Mouse (Mus musculus) fat pad, adult 2 months (tissue): ENCODE results near the gene Gp9.
A peak's percentile ranks its signal among the peaks of the same experiment; 100 is the strongest.
"Not testable (repeated sequence)": the region's sequence is repeated elsewhere in the genome, so short reads cannot be mapped to it uniquely, and the experiment has no call there.

Experiments
- DNase-seq: peaks from one replicate; pipeline ENCODE4 v3.0.0-alpha.2; 2011; ENCODE audit warnings: low read depth, low spot score; ENCODE audit errors: extremely low read depth

Gene Gp9

GRCm38 (mm10) chr6:87748531-87748930 lies 29.3 kb upstream of the Gp9 start:
- no peak for DNase-seq

DNA sequence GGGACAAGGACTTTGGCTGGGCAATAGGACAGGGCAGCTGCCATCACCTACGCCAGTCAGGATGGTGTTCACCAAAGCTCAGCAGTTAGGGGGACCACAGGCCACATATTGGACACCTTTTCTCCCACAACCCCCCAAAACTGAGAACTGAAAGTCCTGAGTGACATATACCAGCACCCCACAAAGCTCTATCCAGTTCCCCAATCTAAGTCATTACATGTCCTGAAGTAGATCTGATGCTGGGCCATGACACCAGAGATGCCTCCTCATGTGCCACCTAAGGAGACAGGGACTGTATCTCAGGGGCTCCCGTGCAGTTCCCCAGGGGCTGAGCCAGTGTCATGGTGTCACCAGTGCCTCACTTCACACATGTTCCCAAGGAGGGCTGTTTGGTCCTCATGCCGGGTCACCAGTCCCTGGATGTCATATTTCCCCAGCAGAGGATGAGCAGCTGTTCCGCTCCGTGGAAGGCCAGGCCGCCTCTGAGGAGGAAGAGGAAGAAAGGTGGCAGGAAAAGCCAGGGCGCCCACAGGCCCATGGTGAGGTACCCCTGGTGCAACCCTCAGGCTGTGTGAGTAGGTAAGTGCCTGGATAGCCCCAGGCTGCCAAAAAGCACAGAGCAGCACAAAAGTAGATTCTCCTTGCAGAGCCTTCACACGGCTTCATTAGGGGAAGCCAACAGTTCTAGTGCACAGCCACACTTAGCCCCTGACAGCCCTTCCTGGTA lies 27.5 kb upstream of the Gp9 start:
- no peak for DNase-seq

GRCm38 (mm10) chr6:87751574-87751973 lies 26.3 kb upstream of the Gp9 start:
- DNase-seq = no peak

- DNase-seq = peak; percentile 11
Measured at GRCm38 (mm10) chr6:87755196-87755595, 22.7 kb upstream of the Gp9 start.

DNA sequence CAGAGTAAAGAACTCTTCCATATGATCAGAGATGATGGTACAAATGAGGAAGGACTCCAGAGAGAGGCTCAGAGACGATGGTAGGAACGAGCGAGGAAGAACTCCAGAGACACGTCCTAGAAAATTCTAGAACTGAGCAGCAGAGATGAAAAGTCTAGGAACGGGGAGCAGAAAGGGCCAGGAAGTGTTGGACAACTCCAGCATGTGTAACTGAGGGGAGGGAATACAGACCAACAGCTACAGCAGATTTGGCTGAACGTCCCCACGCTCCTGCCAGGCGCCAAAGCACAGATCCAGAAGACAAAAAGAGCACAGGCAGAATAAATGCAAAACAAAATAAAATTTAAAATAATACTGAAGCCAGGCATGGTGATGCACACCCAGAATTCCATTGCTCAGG lies 21.0 kb upstream of the Gp9 start:
- no peak for DNase-seq

DNA sequence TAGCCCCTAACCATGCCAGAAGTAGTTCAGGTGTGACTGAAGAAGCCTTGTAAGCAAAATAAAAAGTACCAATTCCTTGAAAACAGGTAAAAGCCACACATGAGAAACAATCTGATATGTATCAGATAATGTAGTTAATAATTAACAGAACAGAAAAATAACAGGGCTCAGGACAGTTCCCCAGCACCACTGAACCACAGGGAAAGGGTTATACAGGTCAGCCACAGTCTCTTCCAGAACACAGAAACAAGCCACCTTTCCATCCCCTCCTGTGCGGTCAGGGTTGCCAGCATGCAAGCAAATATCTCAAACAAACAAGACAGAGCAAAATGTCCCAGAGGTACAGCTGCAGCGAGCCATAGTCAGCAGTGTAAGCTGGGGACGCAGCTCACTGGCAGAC lies 18.5 kb upstream of the Gp9 start:
- no peak for DNase-seq

- no peak for DNase-seq
Measured at GRCm38 (mm10) chr6:87759850-87760249, 18.0 kb upstream of the Gp9 start.

- no peak for DNase-seq
Measured at GRCm38 (mm10) chr6:87762161-87762560, 15.7 kb upstream of the Gp9 start.

DNA sequence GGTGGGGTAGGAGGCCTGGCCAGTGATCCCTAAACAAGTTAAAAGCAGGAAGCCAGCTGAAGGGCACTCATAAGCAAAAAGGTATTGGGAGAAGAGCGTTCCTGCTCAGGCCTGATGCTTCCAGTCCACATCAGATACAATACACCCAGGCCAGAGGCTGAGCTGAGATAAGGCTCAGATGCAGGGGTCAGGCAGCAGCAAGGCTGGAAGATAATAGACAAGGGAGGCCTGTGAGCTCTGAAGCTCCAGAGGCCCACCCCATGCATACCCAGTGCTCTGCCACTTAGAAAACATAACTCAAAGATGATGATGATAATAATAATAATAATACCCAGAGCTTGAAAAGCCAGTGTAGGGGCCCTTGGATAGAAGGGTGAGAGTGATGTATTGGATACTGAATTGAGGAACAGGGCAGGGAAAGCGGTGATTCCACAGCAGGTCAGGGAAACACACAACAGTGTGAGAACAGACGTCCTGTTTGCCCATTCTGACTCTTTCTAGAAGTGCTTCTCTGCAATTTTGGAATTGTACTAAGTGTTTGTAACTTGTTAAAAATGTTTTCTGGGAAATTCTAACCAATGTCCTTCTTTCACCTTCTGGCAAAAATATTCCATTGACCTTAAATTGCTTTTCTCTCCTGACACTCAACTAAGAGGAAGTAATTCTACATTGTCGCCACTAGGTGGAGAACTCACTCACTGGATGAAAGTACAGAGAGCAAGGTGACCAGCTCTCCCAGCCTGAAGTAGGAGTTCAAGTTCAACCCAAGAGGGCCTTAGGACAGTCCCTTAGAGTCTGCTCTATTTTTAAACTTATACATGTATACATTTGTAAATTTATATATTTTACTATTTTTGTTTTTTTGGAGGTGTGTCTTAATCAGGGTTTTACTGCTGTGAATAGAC lies 14.2 kb upstream of the Gp9 start:
- no peak for DNase-seq

DNA sequence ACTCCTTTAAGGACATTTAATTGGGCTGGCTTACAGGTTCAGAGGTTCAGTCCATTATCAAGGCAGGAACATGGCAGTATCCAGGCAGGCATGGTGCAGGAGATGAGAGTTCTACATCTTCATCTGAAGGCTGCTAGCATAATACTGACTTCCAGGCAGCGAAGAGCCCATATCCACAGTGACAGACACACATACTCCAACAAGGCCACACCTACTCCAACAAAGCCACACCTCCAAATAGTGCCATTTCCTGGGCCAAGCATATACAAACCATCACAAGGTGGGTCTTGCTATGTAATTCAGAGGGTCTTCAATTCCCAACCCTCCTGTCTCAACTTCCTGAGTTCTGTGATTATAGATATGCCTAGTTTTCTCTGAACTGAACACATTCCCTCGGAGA lies 13.6 kb upstream of the Gp9 start:
- not testable (repeated sequence) for DNase-seq

GRCm38 (mm10) chr6:87770626-87771025 lies 7.2 kb upstream of the Gp9 start:
- DNase-seq = no peak

DNA sequence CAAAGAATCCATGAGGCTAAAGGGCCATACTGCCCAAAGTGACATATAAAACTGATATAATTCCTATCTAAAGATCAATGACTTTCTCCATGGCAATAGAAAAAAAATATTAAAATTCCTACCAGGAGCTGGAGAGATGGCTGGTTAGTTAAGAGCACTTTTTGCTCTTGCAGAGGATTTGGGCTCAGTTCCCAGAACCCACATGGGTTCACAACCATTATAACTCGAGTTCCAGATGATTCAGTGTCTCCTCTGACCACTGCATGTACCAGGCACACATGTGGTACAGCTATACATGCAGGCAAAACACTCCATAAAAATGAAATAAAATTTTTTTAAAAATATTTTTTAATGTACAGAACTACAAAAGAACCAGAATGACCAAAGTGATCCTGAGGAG lies 3.4 kb upstream of the Gp9 start:
- no peak for DNase-seq

GRCm38 (mm10) chr6:87774909-87775308 lies 3.0 kb upstream of the Gp9 start:
- DNase-seq = no peak

DNA sequence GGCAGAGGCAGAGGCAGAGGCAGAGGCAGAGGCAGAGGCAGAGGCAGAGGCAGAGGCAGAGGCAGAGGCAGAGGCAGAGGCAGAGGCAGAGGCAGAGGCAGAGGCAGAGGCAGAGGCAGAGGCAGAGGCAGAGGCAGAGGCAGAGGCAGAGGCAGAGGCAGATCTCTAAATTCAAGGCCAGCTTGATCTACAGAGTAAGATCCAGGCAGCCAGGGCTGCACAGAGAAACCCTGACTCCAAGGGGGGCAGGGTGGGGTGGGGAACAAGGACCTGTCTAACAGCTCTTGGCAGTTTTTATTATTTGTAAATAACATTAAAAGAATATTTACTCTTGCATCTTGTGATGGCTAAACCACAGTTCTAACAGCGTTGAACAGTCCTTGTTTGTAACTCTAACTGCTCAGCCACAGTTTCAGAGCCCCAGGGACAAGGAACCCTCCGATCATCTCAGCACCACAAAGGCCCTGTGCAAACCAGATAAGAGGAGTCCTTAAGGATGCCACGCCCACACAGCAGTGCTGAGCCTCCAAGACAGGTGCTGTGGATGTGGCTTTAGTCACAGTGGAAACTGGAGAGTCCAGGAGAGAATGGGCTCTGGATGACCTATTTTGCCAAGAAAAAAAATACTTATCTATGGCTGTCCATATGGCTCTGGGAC lies 2.2 kb upstream of the Gp9 start:
- no peak for DNase-seq

DNA sequence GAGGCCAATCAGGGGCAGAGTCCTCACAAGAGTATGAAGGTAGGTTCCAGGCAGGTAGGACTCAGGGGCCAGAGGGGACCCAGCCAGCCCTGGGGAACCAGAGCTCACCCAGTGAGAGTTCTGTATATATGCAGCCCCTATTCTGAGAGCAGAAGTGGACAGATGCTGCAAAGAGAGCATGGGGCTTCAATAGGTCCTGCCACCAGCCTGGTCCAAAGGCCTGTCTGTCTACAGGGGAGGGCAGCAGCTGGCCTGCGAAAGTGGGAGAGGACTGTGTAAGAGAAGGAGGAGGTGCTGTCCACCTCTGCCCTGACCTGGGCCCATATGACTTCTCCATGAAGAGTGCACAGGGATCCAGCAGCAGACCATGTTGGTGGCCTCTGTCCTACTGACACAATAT lies 1.2 kb upstream of the Gp9 start:
- no peak for DNase-seq

DNA sequence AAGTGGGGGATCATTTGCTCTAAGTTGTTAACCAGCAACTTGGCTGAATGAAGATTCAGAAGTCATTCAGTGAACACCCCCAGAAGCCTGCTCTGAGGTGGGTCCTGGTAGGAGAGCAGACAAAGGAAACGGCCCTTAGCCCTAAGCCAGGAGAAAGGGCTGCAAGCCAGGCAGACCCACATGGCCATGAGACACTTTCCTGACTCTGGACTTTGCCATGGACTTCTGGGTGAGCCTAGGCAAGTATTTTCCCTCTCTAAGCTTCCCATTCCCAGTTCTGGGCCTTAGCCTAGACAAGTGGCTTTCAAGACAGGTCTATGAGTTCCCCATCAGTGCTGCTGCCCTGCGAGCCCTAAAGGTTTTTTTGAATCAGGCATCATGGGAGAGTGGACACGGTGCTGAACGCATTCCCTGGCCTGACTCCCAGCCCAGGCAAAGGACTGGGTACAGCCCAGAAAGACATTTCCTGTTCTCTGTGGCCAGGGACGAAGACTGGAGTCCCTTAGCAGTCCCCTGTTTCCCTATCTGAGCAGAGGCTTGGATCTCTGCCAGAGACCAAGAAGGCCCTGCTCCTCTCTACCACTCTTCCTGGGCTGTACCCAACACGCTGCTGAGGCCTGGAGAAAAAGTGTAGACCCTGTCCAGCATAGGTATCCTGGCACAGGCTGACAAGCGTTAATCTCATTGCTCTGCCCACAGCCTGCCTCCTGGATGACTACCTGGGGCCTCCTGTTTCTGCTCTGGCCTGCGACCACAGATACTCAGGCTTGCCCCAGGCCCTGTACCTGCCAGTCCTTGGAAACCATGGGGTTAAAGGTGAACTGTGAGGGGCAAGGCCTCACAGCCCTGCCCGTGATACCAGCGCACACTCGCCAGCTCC lies 662 bp downstream of the Gp9 start:
- no peak for DNase-seq

GRCm38 (mm10) chr6:87779174-87780165 lies 1.6 kb downstream of the Gp9 start:
- no peak for DNase-seq

DNA sequence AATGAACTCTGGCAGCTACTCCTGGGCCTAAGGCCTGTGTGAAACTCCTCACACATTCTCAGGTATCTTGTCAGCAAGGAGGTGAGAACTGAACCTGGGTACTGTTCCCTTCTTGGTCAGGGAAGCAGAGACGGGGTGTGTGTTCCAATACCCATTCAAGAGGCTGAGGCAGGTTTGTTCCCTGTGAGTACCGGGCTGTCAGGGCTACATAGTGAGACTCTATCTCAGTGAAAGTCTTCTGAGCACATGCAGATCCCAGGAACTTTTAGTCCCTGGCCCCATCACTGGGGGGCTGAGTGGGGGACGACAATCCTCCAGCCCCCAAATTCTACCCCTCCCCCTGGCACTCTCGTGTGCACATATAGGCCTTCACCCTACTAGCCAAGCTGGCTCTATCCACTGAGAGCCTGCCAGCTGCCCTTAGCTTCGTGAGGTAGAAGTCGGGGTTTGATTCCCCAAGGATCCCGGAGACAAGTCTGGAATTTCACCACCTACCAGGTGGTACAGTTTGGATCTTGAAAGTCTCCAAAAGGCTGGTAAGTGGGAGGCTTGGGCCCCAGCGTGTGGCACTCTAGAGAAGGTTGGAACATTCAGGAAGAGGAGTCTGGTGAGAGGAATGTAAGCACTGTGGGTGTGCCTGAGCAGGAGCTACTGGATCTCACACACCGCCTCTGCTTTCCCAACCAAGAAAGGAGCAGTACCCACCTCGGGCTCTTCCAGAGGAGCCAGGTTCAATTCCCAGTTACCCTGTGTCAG lies 2.9 kb downstream of the Gp9 start:
- no peak for DNase-seq

DNA sequence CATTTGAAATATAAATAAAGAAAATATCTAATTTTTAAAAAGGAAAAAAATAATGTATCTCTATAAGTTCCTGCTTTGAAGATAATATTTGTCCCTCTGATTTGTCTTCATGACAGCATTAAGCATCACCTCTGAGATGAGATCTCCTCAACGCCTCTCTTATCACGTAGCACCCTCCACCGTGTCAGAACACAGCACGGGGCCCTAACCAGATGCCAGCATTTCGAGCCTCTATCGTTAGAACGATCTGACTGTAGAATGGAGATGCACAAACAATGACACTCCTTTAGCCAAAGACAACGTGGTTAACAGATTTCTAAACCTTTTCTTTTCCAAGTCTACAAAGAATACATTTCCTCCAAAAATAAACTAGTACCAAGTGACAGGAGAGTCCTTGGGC lies 6.2 kb downstream of the Gp9 start:
- DNase-seq = no peak
